Mouse (Mus musculus): ENCODE data around the gene Hnrnpll. TPM values are rescaled to one million over a fixed set of nuclear protein-coding genes. Genes with fewer than 3 reads are reported as not detected.

Hnrnpll gene
- polyA plus RNA-seq, 1 experiment, result 30.5 TPM

DNA sequence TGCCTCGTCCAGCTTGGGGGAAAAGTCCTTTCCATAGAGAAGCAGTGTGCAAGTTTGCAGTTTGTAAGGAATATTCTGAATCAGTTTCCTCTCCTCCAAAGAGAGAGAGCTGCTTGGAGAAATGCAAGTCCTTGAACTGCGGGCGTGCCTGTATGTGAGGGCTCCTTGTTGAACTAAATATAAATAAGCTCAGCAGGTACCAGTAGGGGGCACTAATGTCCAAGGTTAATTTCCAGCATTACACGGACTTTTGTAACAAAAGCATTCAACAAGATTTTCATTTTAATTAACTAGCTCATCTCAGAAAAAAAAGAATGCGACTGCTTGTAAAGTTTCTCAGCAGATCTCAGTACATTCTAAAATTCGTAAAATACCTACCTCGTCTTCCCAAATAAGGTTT is 13.9 kb downstream of the Hnrnpll start:
- Histone ChIP-seq H3K27ac (ENCODE audit: control insufficient read depth, insufficient read depth, low read length) (no peak overlapping the region), H3K36me3 (ENCODE audit: control insufficient read depth, insufficient read depth, low read length) (peaks cover 72% of the 10 kb centered on the region), H3K4me1 (replicated peaks; ENCODE audit: control insufficient read depth, insufficient read depth, low read length) (no peaks in the 10 kb centered on the region), H3K4me3 (ENCODE audit: control insufficient read depth, insufficient read depth, low read length) (no peak overlapping the region), H3K27me3 (ENCODE audit: control insufficient read depth, insufficient read depth, low read length) (no peaks in the 10 kb centered on the region)
- WGBS, result 75% methylated on average over 7 of the region's 7 CpGs
- TF ChIP-seq POLR2A (IDR thresholded peaks at IDR 0.05; ENCODE audit: control insufficient read depth, extremely low read depth, insufficient read depth, low read length, poor library complexity) (no peak), CTCF (IDR thresholded peaks at IDR 0.05; ENCODE audit: borderline replicate concordance, control insufficient read depth, extremely low read depth, insufficient read depth, low read length, poor library complexity) (no peak)
- DNase-seq, result peak; percentile 64

DNA sequence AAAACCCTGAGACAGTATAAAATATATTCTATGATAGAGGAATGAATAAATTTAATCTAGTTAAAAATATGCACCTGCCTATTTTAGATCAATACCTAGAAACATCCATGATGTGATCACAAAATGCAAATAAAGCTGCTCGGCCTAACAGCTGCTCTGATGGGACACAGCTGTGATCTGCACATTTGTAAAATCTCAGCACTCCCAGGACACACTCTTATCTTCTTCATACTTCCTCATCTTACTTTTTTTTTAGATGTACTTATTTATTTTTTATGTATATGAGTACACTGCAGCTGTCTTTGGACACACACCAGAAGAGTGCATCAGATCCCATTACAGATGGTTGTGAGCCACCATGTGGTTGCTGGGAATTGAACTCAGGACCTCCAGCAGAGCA is 20.4 kb downstream of the Hnrnpll start:
- 100% methylated on average over 1 of the region's 1 CpGs for WGBS
- peaks cover 47% of the 10 kb centered on the region for H3K36me3 ChIP-seq (ENCODE audit: control insufficient read depth, insufficient read depth, low read length)

DNA sequence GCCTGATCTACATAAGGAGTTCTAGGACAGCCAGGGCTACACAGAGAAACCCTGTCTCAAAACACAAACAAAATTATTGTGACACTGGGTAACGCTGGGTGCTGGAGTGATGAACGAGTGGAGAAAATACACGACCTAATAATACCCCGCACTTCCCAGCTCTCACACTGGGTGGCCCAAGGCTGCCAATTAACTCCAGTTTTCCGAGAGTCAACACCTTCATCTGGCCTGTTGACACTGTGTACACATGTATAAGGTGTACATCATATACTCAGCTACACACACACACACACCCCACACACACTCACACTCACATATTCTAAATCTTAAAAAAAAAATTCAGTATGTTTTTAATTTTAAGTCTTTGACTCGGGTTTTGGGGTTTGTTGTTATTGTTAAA is 33.5 kb downstream of the Hnrnpll start:
- no peaks in the 10 kb centered on the region for H3K4me1 ChIP-seq (replicated peaks; ENCODE audit: control insufficient read depth, insufficient read depth, low read length)

More for the DNA sequence above, 20.4 kb downstream of the Hnrnpll start:
- DNase-seq, result no peak
- no peak overlapping the region for H3K27ac ChIP-seq (ENCODE audit: control insufficient read depth, insufficient read depth, low read length)
- H3K4me1 ChIP-seq (replicated peaks; ENCODE audit: control insufficient read depth, insufficient read depth, low read length), result no peaks in the 10 kb centered on the region
- H3K4me3 ChIP-seq (ENCODE audit: control insufficient read depth, insufficient read depth, low read length), result no peak overlapping the region
- no peaks in the 10 kb centered on the region for H3K27me3 ChIP-seq (ENCODE audit: control insufficient read depth, insufficient read depth, low read length)
- TF ChIP-seq CTCF (IDR thresholded peaks at IDR 0.05; ENCODE audit: borderline replicate concordance, control insufficient read depth, extremely low read depth, insufficient read depth, low read length, poor library complexity), result no peak
- TF ChIP-seq POLR2A (IDR thresholded peaks at IDR 0.05; ENCODE audit: control insufficient read depth, extremely low read depth, insufficient read depth, low read length, poor library complexity), result no peak

DNA sequence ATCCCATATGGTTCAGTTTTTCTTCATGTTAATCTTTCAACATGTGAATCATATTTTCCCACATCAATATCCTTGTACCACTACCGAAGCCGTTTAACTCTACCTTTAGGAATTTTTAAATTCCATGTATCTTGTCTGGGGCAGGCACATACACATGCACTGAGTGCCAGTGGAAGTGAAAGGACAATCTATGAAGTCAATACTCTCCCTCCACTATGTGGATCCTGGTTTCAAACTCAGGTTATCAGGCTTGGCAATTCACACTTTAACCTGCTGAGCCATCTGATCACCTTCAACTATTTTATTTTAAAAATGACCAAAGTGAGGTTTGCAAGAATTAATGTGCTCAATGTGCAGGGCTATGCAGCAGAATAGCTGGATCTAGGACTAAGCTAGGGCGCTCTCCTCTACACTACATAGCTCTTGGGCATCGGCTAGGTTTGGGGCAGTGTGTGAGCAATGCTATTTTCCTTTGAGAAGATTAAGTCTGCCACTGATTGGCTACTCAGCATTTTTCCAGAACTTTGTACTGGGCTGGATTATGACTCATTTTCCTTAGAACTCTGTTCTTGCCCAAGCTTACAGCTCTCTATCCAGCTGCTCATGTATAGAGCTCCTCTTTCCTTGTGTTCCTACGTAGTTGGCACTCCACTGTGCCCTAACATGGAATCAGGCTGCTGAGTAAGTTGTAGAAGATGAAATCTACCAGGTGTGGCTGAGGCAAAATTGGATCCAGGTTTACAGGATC is 35.8 kb downstream of the Hnrnpll start:
- Histone ChIP-seq H3K4me1 (replicated peaks; ENCODE audit: control insufficient read depth, insufficient read depth, low read length) (no peaks in the 10 kb centered on the region), H3K27me3 (ENCODE audit: control insufficient read depth, insufficient read depth, low read length) (no peaks in the 10 kb centered on the region), H3K4me3 (ENCODE audit: control insufficient read depth, insufficient read depth, low read length) (no peak overlapping the region), H3K36me3 (ENCODE audit: control insufficient read depth, insufficient read depth, low read length) (peaks cover 20% of the 10 kb centered on the region), H3K27ac (ENCODE audit: control insufficient read depth, insufficient read depth, low read length) (no peak overlapping the region)
- DNase-seq, result no peak
- 96% methylated on average over 5 of the region's 5 CpGs for WGBS
- no peak for TF ChIP-seq POLR2A (IDR thresholded peaks at IDR 0.05; ENCODE audit: control insufficient read depth, extremely low read depth, insufficient read depth, low read length, poor library complexity)
- TF ChIP-seq CTCF (IDR thresholded peaks at IDR 0.05; ENCODE audit: borderline replicate concordance, control insufficient read depth, extremely low read depth, insufficient read depth, low read length, poor library complexity), result no peak

More for the DNA sequence above, 33.5 kb downstream of the Hnrnpll start:
- TF ChIP-seq CTCF (IDR thresholded peaks at IDR 0.05; ENCODE audit: borderline replicate concordance, control insufficient read depth, extremely low read depth, insufficient read depth, low read length, poor library complexity) (no peak), POLR2A (IDR thresholded peaks at IDR 0.05; ENCODE audit: control insufficient read depth, extremely low read depth, insufficient read depth, low read length, poor library complexity) (no peak)
- Histone ChIP-seq H3K4me3 (ENCODE audit: control insufficient read depth, insufficient read depth, low read length) (no peak overlapping the region), H3K27ac (ENCODE audit: control insufficient read depth, insufficient read depth, low read length) (no peak overlapping the region), H3K27me3 (ENCODE audit: control insufficient read depth, insufficient read depth, low read length) (no peaks in the 10 kb centered on the region), H3K36me3 (ENCODE audit: control insufficient read depth, insufficient read depth, low read length) (peaks cover 42% of the 10 kb centered on the region)
- WGBS, result 96% methylated on average over 6 of the region's 6 CpGs
- no peak for DNase-seq

DNA sequence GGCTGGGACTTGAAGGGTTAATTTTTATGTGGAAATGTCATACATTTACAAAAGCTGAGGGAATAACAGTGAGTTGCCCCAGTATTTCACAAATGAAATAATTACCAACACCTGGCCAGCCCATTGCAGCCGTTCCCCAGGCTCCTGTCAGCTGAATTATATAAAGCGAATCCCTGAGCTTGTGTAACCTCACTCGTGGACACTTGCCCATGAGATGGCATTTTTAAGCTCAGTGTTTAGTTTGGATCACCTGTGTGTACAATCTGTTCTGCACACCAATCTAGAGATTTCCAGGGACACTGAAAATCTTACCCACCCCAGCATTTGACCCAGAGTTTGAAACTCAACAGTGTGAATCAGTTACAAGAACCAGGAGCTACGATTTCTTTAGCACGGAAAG is 40.0 kb downstream of the Hnrnpll start:
- Histone ChIP-seq H3K36me3 (ENCODE audit: control insufficient read depth, insufficient read depth, low read length) (no peaks in the 10 kb centered on the region), H3K4me3 (ENCODE audit: control insufficient read depth, insufficient read depth, low read length) (no peak overlapping the region), H3K27me3 (ENCODE audit: control insufficient read depth, insufficient read depth, low read length) (no peaks in the 10 kb centered on the region), H3K27ac (ENCODE audit: control insufficient read depth, insufficient read depth, low read length) (no peak overlapping the region), H3K4me1 (replicated peaks; ENCODE audit: control insufficient read depth, insufficient read depth, low read length) (peaks cover 3% of the 10 kb centered on the region; the same call in 1 of the 2 replicates)
- DNase-seq, result no peak
- TF ChIP-seq CTCF (IDR thresholded peaks at IDR 0.05; ENCODE audit: borderline replicate concordance, control insufficient read depth, extremely low read depth, insufficient read depth, low read length, poor library complexity) (no peak), POLR2A (IDR thresholded peaks at IDR 0.05; ENCODE audit: control insufficient read depth, extremely low read depth, insufficient read depth, low read length, poor library complexity) (no peak)
- 85% methylated on average over 5 of the region's 5 CpGs for WGBS

DNA sequence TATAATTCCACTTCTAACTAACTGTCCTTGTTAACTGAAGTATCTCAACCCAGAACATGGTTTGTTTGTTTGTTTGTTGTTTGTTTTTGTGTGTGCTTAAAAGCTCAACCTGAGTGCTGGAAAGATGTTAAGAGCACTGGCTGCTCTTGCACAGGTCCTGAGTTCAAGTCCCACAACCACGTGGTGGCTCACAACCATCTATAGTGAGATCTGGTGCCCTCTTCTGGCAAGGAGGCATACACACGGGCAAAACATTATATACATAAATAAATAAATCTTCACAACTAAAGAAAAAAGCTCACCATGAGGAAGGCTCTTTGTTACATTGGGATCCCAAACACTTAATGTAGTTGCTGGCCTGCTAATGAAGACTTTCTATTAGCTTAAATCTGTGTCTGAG is 41.6 kb downstream of the Hnrnpll start:
- TF ChIP-seq CTCF (IDR thresholded peaks at IDR 0.05; ENCODE audit: borderline replicate concordance, control insufficient read depth, extremely low read depth, insufficient read depth, low read length, poor library complexity), result no peak
- TF ChIP-seq POLR2A (IDR thresholded peaks at IDR 0.05; ENCODE audit: control insufficient read depth, extremely low read depth, insufficient read depth, low read length, poor library complexity), result no peak
- DNase-seq, result no peak
- Histone ChIP-seq H3K27ac (ENCODE audit: control insufficient read depth, insufficient read depth, low read length) (no peak overlapping the region), H3K4me1 (replicated peaks; ENCODE audit: control insufficient read depth, insufficient read depth, low read length) (peaks cover 3% of the 10 kb centered on the region; the same call in 1 of the 2 replicates), H3K27me3 (ENCODE audit: control insufficient read depth, insufficient read depth, low read length) (no peaks in the 10 kb centered on the region), H3K36me3 (ENCODE audit: control insufficient read depth, insufficient read depth, low read length) (no peaks in the 10 kb centered on the region), H3K4me3 (ENCODE audit: control insufficient read depth, insufficient read depth, low read length) (no peak overlapping the region)
- WGBS, result 77% methylated on average over 2 of the region's 2 CpGs

All from thymus, adult 2 months (tissue).